Mouse (Mus musculus) kidney, postnatal 36 days (tissue): ENCODE results near the gene Casp7.
"Not testable (repeated sequence)": the region's sequence is repeated elsewhere in the genome, so short reads cannot be mapped to it uniquely, and the experiment has no call there.

Source experiments
- DNase-seq, 2 experiments: peaks; one replicate each; pipeline ENCODE4 v3.0.0; 2021 to 2022; ENCODE audit warnings: mixed read lengths in 2 of 2

Casp7 gene

GRCm38 (mm10) chr19:56396669-56397621 lies at the start of gene Casp7:
TSS of gene Casp7 (plus strand) at chr19:56397129.
- DNase-seq: peak; percentile 65 to 84

GRCm38 (mm10) chr19:56349295-56349694 lies 47.6 kb upstream of the Casp7 start:
- peak; percentile 36 to 60 for DNase-seq

- peak; percentile 4 to 35 for DNase-seq
Observed at GRCm38 (mm10) chr19:56353689-56354088, 43.2 kb upstream of the Casp7 start.

- no peak for DNase-seq
Observed at GRCm38 (mm10) chr19:56355201-56355600, 41.7 kb upstream of the Casp7 start.

GRCm38 (mm10) chr19:56356480-56357373 lies 40.2 kb upstream of the Casp7 start:
- peak; percentile 62 to 93 for DNase-seq

- not testable (repeated sequence) for DNase-seq
Observed at GRCm38 (mm10) chr19:56357374-56357708, 39.6 kb upstream of the Casp7 start.

- DNase-seq: no peak
Observed at GRCm38 (mm10) chr19:56358890-56359289, 38.0 kb upstream of the Casp7 start.

- no peak for DNase-seq
Observed at GRCm38 (mm10) chr19:56363721-56364460, 33.0 kb upstream of the Casp7 start.

- no peak for DNase-seq
Observed at GRCm38 (mm10) chr19:56364563-56364962, 32.4 kb upstream of the Casp7 start.

GRCm38 (mm10) chr19:56366168-56366567 lies 30.8 kb upstream of the Casp7 start:
- no peak for DNase-seq

GRCm38 (mm10) chr19:56366625-56367024 lies 30.3 kb upstream of the Casp7 start:
- no peak for DNase-seq

GRCm38 (mm10) chr19:56367778-56368177 lies 29.2 kb upstream of the Casp7 start:
- DNase-seq: no peak

- no peak for DNase-seq
Observed at GRCm38 (mm10) chr19:56368912-56369311, 28.0 kb upstream of the Casp7 start.

- DNase-seq: no peak
Observed at GRCm38 (mm10) chr19:56370389-56371150, 26.4 kb upstream of the Casp7 start.

- DNase-seq: no peak
Observed at GRCm38 (mm10) chr19:56372226-56372625, 24.7 kb upstream of the Casp7 start.

- no peak for DNase-seq
Observed at GRCm38 (mm10) chr19:56373246-56373645, 23.7 kb upstream of the Casp7 start.

GRCm38 (mm10) chr19:56374011-56374410 lies 22.9 kb upstream of the Casp7 start:
- no peak for DNase-seq

GRCm38 (mm10) chr19:56378007-56378406 lies 18.9 kb upstream of the Casp7 start:
- DNase-seq: no peak

- no peak for DNase-seq
Observed at GRCm38 (mm10) chr19:56378554-56379172, 18.3 kb upstream of the Casp7 start.

GRCm38 (mm10) chr19:56380341-56380740 lies 16.6 kb upstream of the Casp7 start:
- no peak for DNase-seq

GRCm38 (mm10) chr19:56381407-56381806 lies 15.5 kb upstream of the Casp7 start:
- no peak for DNase-seq

GRCm38 (mm10) chr19:56385546-56385945 lies 11.4 kb upstream of the Casp7 start:
- DNase-seq: no peak
